Mouse (Mus musculus) testis, adult 2 months (tissue): ENCODE results near the gene Trim44. TPM values are rescaled to one million over a fixed set of nuclear protein-coding genes. Genes with fewer than 3 reads are reported as not detected.

ENCODE experiments used
- H3K27ac ChIP-seq: fragments of 200-500 bp; 2 replicates; pipeline ENCODE4 v1.5.1; 2012; ENCODE audit warnings: low read depth, low read length; ENCODE audit not compliant: control insufficient read depth, insufficient read depth
- H3K27me3 ChIP-seq: fragments of 200-500 bp; 2 replicates; pipeline ENCODE4 v1.6.1; 2012; ENCODE audit warnings: mild to moderate bottlenecking, low read length, moderate library complexity; ENCODE audit not compliant: control insufficient read depth, insufficient read depth
- H3K36me3 ChIP-seq: fragments of 200-500 bp; 2 replicates; pipeline ENCODE4 v1.6.1; 2012; ENCODE audit warnings: mild to moderate bottlenecking, low read length; ENCODE audit not compliant: control insufficient read depth, insufficient read depth
- H3K4me1 ChIP-seq: fragments of 200-500 bp; 2 replicates; pipeline ENCODE4 v1.6.1; 2012; ENCODE audit warnings: low read length; ENCODE audit not compliant: control insufficient read depth, insufficient read depth
- H3K4me3 ChIP-seq: fragments of 200-500 bp; 2 replicates; pipeline ENCODE4 v1.5.1; 2012; ENCODE audit warnings: low read depth, mild to moderate bottlenecking, low read length, moderate library complexity, mixed read lengths; ENCODE audit not compliant: control insufficient read depth
- CTCF ChIP-seq: fragments of 200-500 bp; IDR thresholded peaks from 2 replicates; pipeline ENCODE4 v1.5.1; 2012; ENCODE audit warnings: low read depth, mild to moderate bottlenecking, inconsistent platforms, low read length, moderate library complexity; ENCODE audit not compliant: control insufficient read depth, insufficient read depth, insufficient replicate concordance
- POLR2A ChIP-seq: fragments of 200-500 bp; IDR thresholded peaks from 2 replicates; pipeline ENCODE4 v1.6.1; 2012; ENCODE audit warnings: low read depth, mild to moderate bottlenecking, inconsistent platforms, low read length, moderate library complexity; ENCODE audit not compliant: control insufficient read depth
- polyA plus RNA-seq: library from polyadenylated mRNA; depleted of rRNA; stranded (reverse); fragments of >200 nt; gene quantifications from 2 replicates; pipeline ENCODE4 v1.2.3, GENCODE M21; 2012

Trim44 gene
- polyA plus RNA-seq, 1 experiment, result 12.7 TPM

DNA sequence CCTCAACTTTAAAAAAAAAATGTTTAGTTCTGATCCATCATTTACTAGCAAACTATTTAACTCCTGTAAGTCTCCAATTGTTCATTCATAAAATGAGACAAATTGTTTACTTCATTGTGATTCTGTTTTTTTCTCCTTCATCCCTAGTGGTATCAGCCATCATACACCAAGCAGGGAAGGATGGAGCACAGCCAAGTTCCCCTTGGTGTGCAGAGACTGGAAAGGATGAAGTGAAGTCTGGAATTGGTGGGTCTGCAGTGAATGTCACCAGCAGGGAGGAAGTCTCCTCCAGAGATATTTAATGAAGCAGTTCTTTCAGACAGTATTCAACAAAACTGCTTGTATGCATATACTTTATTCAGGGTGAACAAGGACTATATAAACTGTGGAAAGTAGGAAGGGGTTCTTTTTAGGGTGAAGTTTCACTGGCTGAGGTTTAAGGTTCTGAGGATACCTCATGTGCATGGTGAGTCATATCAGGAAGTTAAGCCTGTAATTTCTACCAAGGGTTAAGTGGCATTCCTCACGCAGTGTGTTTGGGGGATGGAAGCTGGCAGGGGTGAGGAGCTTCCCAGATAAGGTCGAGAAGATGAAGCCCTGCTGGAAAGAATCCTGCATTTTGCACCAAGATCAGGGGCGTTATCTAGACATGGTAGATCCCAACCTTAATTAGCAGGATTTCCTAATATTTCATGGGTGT is 34.1 kb downstream of the Trim44 start:
- no peak overlapping the region for H3K27ac ChIP-seq
- H3K4me3 ChIP-seq, result no peak overlapping the region
- H3K36me3 ChIP-seq, result no peaks in the 10 kb centered on the region
- TF ChIP-seq POLR2A (no peak), CTCF (no peak)
- H3K27me3 ChIP-seq, result no peaks in the 10 kb centered on the region
- no peaks in the 10 kb centered on the region for H3K4me1 ChIP-seq

DNA sequence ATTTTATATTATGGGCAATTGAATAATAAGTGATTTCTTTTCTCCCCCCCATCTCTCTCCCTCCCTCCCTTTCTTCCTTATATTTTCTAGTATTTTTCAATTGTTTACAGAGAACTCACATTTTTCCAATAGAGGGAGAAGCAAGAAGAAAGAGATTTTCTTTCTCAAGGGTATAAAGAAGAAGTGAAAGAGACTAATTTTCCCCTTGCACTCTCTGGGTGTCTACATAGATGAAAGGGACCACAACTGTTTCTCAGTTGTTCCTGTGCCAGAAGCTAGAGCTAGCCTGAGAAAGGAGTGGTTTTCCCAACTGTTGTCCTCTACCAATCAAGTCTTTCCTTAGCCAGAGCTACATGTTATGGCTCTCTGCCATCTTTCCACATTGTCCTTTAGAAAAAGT is 34.9 kb downstream of the Trim44 start:
- TF ChIP-seq CTCF, result no peak
- no peak for TF ChIP-seq POLR2A
- no peaks in the 10 kb centered on the region for H3K4me1 ChIP-seq

DNA sequence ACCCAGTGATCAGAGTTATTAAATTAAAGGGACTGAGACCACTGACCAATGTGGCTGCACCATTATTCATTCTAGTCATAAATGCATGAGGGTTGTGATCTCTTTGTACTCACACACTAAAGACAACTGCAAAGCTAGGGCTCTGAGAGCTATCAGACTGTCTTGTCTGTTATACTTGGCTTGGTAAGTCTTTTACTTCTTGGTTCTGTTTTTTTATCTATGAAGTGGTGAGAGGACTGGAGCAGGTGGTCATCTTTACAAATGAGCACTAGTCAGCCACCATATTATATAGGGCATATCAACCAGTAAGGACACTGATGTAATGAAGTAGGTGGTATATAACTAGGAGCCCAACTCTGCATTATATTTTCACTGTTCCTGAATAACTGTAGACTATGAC is 36.3 kb downstream of the Trim44 start:
- Histone ChIP-seq H3K36me3 (no peaks in the 10 kb centered on the region), H3K4me1 (no peaks in the 10 kb centered on the region), H3K4me3 (no peak overlapping the region), H3K27me3 (no peaks in the 10 kb centered on the region), H3K27ac (no peak overlapping the region)
- TF ChIP-seq CTCF (no peak), POLR2A (no peak)

More for the DNA sequence above, 34.9 kb downstream of the Trim44 start:
- Histone ChIP-seq H3K27me3 (no peaks in the 10 kb centered on the region), H3K27ac (no peak overlapping the region), H3K36me3 (no peaks in the 10 kb centered on the region), H3K4me3 (no peak overlapping the region)

DNA sequence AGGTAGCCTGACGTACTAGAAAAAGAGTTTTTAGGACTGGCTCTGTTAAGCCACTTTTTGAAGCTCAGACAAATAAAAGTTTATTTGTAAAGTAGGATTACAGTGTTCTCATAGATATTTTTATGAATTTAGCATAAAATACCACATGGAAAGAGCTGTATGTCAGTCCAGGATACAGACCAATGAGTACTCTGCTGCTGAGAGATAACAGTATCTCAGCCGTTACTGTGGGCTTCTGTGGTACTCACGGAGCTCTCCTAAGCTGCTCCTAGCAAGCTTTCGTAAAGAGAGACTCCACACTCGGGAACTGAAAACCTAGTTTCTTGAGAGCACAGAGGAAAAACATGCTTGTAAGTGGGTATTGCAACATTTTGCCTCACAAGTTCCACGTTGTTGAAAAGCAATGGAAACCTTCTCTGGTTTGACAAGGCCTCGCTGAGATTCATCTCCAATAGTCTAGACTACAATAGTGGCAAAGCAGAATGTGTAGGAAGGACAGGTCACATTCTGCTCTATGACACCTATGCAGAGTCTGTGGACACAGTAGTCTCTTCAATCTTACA is 41.6 kb downstream of the Trim44 start:
- Histone ChIP-seq H3K27ac (no peak overlapping the region), H3K36me3 (no peaks in the 10 kb centered on the region), H3K4me3 (no peak overlapping the region), H3K27me3 (no peaks in the 10 kb centered on the region), H3K4me1 (no peaks in the 10 kb centered on the region)
- TF ChIP-seq POLR2A, result no peak
- TF ChIP-seq CTCF, result no peak

DNA sequence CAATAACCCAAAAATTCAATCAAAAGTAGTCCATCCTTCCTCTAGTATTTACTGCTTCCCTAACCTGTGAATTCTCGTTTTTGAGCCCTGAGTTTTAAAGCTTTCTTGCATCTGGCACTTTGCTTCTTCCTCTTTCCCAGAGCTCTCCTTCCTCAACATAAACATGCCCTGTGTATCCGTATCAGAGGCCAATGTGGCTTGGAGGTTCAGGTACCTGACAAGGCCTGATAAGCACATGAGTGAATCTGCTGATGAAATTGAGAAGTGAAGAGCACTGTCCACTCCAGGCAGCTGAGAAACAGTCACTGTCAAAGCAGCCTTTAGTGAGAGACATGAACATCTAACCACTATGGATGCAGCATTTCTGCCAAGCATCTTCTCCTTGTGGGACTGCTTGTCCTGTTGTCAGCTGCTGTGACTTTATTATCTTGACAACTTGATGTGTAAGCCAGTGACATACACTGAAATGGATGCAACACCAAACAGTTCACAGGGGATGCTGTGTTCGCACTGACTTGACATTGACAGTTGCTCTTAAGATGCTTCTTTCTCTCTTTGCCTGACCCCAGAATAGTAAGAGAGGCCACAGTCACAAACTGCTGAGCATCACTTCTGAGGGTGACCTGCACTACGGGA is 42.9 kb downstream of the Trim44 start:
- no peaks in the 10 kb centered on the region for H3K27me3 ChIP-seq
- H3K36me3 ChIP-seq, result no peaks in the 10 kb centered on the region
- no peak overlapping the region for H3K27ac ChIP-seq
- TF ChIP-seq CTCF (no peak), POLR2A (no peak)
- no peak overlapping the region for H3K4me3 ChIP-seq
- H3K4me1 ChIP-seq, result no peaks in the 10 kb centered on the region

DNA sequence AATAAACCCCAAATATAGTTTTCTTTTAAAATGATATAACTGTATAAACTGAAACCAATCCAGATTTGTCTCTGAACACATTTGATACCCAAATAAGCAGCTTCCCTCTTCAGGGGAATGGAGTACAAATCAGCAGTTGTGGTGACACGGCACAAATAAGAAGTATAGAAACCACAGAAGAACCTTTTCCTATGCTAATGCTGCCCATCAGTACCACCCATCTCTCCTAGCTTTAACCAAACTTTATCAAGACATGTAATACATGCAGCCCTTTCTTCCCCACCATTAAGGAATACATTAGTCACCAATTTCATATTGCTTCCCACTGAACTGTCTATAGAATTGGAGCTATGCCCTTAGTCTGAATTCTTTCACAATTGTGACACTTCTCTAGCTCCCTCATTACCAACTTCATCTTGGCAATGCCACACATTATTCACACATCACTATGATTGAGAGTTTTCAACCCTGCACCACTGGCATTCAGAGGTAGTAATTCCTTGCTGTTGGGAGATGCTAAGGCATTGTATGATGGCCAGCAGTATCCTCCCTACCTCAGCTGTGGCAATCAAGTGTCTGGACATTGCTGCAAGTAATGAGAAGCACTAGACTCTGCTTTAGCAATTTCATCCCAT is 44.6 kb downstream of the Trim44 start:
- Histone ChIP-seq H3K36me3 (no peaks in the 10 kb centered on the region), H3K27me3 (no peaks in the 10 kb centered on the region), H3K4me1 (no peaks in the 10 kb centered on the region), H3K27ac (no peak overlapping the region), H3K4me3 (no peak overlapping the region)
- TF ChIP-seq POLR2A (no peak), CTCF (no peak)

DNA sequence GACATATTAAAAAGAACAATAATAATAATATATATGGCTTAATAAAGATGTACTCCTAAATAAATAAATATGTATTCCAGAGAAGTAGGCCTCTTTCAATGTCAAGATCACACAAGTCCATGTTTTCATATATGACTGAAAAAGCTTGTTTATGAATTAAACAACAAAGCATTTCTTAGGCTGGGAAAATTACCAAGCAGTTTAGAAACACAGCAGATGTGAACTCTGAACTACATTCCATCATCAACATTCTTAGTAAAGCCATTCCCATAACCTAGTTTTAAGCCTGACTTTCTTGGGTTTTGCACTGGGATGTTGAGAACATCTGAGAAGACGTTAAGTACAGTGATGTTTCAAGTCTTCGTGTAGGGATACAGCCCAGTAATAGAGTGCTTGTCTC is 45.4 kb downstream of the Trim44 start:
- Histone ChIP-seq H3K4me3 (no peak overlapping the region), H3K27ac (no peak overlapping the region), H3K4me1 (no peaks in the 10 kb centered on the region), H3K36me3 (no peaks in the 10 kb centered on the region), H3K27me3 (no peaks in the 10 kb centered on the region)
- TF ChIP-seq CTCF (no peak), POLR2A (no peak)
